Mouse (Mus musculus): ENCODE data around the gene Qk. TPM values are rescaled to one million over a fixed set of nuclear protein-coding genes. Genes with fewer than 3 reads are reported as not detected.

Gene Qk
- total RNA-seq, 2 experiments from 2014 or later = 233 to 246 TPM

GRCm38 (mm10) chr17:10266207-10266606 lies 53.4 kb downstream of the Qk start:
- DNase-seq (ENCODE audit: low spot score in 2 of 2) = no peak

- DNase-seq (ENCODE audit: low spot score in 2 of 2) = no peak
These were observed 68.2 kb downstream of the Qk start for GRCm38 (mm10) chr17:10251252-10251958.

DNA sequence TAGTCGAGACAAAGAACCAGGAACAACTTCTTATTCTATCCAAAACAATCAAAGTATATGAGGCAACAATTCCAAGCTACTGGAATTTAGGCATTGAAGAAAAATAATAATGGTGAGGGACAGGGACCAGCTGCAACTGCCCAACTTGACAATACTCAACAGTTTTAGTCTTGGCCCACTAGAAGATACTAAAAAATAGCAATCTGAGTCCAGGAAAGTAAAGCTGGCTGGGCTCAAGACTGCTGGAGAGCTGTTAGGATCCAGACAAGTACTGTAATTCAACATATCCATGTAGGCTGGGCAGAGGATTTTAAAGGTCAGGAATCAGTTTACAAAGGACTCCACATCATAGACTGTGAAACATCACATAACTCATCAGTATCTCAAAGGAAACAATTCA lies 79.6 kb downstream of the Qk start:
- no peak for DNase-seq (ENCODE audit: low spot score in 2 of 2)

- no peak for DNase-seq (ENCODE audit: low spot score in 2 of 2)
These were observed 83.1 kb downstream of the Qk start for GRCm38 (mm10) chr17:10236595-10236994.

GRCm38 (mm10) chr17:10232406-10232805 lies 87.2 kb downstream of the Qk start:
- DNase-seq (ENCODE audit: low spot score in 2 of 2) = no peak

- DNase-seq (ENCODE audit: low spot score in 2 of 2) = no peak
These were observed 91.7 kb downstream of the Qk start for GRCm38 (mm10) chr17:10227798-10228538.

DNA sequence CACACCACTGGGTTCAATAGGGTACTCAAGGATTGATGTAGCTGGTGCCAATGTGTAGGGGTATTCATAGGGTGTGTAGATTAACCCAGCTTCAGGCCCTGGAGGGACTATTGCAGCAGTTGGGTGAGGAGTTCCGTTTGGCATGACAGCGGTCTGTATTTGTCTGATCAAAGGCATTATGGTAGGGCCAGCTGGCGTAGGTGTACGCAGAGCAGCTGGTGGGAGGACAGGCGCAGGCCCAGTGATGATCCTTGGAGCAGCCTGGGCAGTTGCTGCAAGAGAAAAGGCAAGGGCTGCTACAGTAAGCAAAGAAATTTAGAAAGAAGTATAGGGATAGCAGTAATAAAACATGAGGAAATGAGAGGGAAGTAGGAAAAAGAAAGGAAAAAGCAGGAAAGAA lies 103.5 kb downstream of the Qk start:
- no peak for DNase-seq (ENCODE audit: low spot score in 2 of 2)

DNA sequence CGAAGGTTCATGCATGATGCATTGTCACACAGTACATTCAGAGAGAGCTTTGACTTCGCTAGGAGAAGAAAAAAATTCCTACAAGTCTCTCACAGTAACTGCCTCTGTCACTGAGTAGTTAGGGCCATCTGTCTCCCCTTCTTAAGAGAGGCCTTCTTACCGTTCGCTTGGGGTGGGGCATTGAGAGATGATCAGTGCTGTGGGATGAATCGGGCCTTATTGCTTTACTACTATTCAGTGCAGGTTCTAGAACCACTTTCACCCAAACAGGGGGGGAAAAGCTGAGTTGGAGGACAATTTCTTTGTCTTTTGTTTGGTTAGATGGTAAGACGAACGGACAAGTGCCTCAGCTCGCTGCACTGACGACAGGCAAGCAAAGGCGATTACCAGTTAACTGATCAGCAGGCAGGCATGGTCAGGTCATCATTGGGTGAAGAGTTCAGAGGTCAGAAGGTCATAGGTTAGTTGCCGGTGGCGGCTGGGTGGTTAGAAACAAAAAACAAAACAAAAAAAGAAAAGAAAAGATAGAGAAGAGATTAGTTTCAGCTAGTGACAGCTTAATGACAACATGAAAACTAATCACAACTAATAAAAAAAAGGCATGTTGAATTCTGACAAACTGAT lies 110.4 kb downstream of the Qk start:
- no peak for DNase-seq (ENCODE audit: low spot score in 2 of 2)

GRCm38 (mm10) chr17:10198662-10199061 lies 121.0 kb downstream of the Qk start:
- DNase-seq (ENCODE audit: low spot score in 2 of 2) = no peak

DNA sequence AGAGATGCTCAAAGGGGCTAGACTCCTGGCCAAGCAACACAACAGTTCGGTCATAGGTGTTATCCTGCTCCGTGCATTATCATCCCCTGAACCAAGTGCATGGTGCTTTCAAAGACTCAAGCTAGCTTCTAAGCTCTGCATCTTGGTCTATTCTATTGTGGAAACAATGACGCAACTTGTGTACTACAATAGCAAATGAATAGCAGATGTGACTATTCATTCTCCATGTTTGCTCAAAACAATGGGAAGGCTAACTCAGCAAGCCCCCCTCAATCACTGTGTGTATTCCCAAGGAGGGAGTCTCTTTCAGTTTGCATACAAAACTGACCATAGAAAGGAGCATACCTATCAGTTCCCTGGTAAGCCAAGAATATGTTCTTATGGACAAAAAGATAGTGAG lies 121.4 kb downstream of the Qk start:
- no peak for DNase-seq (ENCODE audit: low spot score in 2 of 2)

DNA sequence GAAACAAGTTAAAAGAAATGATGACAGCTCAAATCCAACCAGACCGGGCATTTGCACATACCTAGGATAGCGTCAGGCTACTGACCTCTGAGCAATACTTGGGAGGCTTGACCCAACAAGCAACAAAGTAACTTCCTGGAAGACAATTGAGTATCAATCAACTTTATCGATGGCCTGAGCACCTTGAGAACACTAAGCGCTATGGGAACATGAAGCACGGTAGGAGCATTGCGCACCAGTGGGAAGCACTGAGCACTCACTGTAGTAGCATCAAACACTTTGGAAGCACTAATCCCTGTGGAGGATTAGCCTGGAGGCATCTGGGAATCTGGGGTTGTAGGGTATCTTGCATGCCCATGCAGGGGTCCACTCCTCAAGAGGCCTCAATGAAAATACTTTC lies 124.0 kb downstream of the Qk start:
- no peak for DNase-seq (ENCODE audit: low spot score in 2 of 2)

GRCm38 (mm10) chr17:10190857-10191256 lies 128.8 kb downstream of the Qk start:
- no peak for DNase-seq (ENCODE audit: low spot score in 2 of 2)

- DNase-seq (ENCODE audit: low spot score in 2 of 2) = no peak
These were observed 131.2 kb downstream of the Qk start for GRCm38 (mm10) chr17:10188481-10188880.

DNA sequence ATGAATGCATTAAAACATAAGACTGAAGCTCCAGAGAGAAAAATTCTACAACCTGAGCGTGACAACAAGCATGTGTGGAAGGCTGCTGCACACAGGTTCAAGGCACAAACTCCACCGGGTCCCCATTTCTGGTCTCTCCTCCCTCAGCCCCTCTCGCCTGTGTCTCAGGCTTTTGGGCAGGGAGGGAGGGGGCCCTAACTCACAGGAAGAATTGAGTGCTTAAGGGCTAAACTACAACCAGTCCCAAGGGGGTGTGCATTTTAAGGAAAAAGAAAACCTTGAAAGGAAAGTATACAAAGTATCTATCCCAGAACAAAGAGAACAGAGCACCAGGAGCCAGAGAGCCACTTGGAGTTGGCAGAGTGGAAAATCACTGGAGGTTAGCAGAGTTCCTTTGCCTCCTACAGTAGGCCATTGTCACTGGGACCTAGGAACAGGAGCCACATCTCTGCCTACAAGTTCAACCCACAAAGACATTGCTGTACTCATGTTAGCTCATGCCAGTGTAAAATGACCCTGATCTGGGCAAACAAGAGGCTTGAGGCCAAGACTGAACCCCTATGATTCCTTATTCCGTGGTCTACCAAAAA lies 132.1 kb downstream of the Qk start:
- DNase-seq (ENCODE audit: low spot score in 2 of 2) = no peak

GRCm38 (mm10) chr17:10181761-10182160 lies 137.9 kb downstream of the Qk start:
- DNase-seq (ENCODE audit: low spot score in 2 of 2) = no peak

DNA sequence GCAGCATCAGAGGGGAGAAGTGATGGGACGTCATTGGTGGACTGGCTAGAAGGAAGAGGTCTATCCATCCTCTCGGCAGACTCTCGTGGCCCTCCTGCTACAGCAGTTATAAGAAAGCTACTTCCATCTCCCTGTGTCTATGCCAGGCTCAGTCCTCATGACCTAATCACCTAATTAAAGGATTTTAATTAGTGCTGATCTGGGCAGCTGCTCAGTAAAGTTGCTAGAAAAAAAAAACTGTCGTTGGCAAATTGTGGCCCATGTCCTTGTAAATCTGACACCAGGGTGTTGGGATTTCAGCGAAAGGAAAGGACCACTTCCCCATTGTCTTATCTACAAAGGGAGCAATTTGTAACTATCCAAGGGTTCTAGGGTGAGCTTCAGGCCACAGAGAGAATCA lies 142.6 kb downstream of the Qk start:
- DNase-seq (ENCODE audit: low spot score in 2 of 2) = no peak

- no peak for DNase-seq (ENCODE audit: low spot score in 2 of 2)
These were observed 158.4 kb downstream of the Qk start for GRCm38 (mm10) chr17:10161258-10161657.

DNA sequence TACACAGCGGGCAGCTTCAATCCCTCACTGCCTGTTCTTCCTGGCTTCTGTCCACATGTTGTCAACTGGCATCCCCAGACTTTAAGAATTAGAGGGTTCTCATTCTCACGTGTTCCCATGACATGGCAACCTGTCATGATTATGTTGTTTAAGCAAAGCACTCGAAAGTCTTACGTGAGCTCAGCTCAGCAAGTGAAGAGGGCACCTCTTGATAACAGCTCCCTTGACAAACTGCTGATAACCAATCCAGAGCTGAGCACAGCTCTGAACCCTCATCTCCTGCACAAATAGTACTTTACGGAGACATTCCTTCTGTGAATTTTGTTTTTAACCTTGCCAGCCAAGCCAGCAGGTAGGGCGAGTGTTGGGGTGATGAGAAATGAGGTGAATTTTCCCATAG lies 159.2 kb downstream of the Qk start:
- no peak for DNase-seq (ENCODE audit: low spot score in 2 of 2)

- no peak for DNase-seq (ENCODE audit: low spot score in 2 of 2)
These were observed 166.7 kb downstream of the Qk start for GRCm38 (mm10) chr17:10152808-10153413.

All from adrenal gland, postnatal 4 days (tissue).